In the genomic region with DNA sequence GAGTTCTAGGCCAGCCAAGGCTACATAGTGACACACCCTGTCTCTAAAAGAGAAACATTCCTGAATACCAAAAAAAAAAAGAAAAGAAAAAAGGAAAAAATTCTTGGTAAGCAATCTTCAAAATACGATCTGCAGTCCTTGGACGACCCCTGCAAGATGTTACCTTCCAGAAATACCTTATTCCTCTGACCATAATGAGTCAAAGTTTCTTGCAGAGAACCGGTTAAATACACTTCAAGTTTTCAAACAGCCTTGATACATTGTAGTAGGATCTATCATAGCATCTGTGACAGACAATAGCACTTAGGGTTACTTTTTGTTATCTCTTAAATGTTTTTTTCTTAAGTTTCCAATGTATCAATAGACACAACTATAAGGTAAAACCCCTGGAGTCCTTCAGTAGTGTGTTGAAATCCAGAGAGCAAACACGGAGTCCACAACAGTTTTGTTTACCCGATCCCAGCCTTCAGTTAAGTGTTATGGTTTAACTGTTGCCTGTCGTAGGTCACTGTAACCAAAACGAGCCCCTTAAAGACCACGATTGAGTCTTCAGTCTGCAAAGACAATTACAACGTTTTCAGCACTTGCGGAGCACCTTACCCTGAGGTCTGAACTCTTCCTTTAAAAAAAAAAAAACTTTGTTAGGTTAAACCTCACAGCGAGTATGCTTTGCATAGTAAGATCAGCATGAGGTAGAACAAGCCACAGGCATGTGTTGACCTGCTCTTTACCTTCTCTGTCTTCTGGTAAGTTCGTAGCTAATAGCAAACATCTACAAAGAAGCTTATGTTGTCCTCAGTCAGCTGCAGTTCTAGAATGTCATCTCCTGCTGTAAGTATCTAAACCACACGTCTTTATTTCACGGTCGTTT, we compare ENCODE assay signal across 8 mouse cellular contexts. TPM values are rescaled to one million over a fixed set of nuclear protein-coding genes. Genes with fewer than 3 reads are reported as not detected.
A peak's percentile ranks its signal among the peaks of the same experiment; 100 is the strongest.
DNase-seq lines count a peak whose midpoint lies in the region; ATAC-seq and TF ChIP-seq lines count a peak whose summit lies in the region.

No protein-coding gene starts in this region.

- peak overlapping the region; percentile 95 for H3K9ac ChIP-seq in intestine, embryonic 15.5 days

- H3K27ac ChIP-seq in embryonic facial prominence, embryonic 10.5 days (replicated peaks): peak overlapping the region; percentile 98
- peak overlapping the region; percentile 97 for H3K27ac ChIP-seq in intestine, embryonic 15.5 days
- H3K27ac ChIP-seq in olfactory bulb, adult 2 months (ENCODE audit: insufficient read depth, low read depth, low read length): peak overlapping the region; percentile 98

- no peak for ATAC-seq in intestine, embryonic 15.5 days

- no peak for TF ChIP-seq CTCF in lung, adult 2 months (IDR thresholded peaks at IDR 0.05; ENCODE audit: insufficient read depth, low read length)
- TF ChIP-seq CTCF in olfactory bulb, adult 2 months (IDR thresholded peaks at IDR 0.05; ENCODE audit: insufficient read depth, low read depth, low read length): no peak

- H3K27me3 ChIP-seq in embryonic facial prominence, embryonic 10.5 days (replicated peaks; ENCODE audit: low read depth, poor library complexity, severe bottlenecking): no peaks in the 10 kb centered on the region
- H3K27me3 ChIP-seq in intestine, embryonic 15.5 days (replicated peaks): no peaks in the 10 kb centered on the region

- peaks cover 6% of the 10 kb centered on the region; the same call in 1 of the 2 replicates for H3K36me3 ChIP-seq in embryonic facial prominence, embryonic 10.5 days (replicated peaks)
- no peaks in the 10 kb centered on the region for H3K36me3 ChIP-seq in intestine, embryonic 15.5 days

- no peaks in the 10 kb centered on the region for H3K9me3 ChIP-seq in embryonic facial prominence, embryonic 10.5 days
- H3K9me3 ChIP-seq in intestine, embryonic 15.5 days: no peaks in the 10 kb centered on the region

- peak overlapping the region; percentile 77 for H3K4me3 ChIP-seq in lung, adult 2 months (replicated peaks; ENCODE audit: extremely low read depth, low read depth, low read length)
- H3K4me3 ChIP-seq in embryonic facial prominence, embryonic 10.5 days: peak overlapping the region; percentile 92
- peak overlapping the region; percentile 88 for H3K4me3 ChIP-seq in intestine, embryonic 15.5 days (replicated peaks)
- peak overlapping the region; percentile 99 for H3K4me3 ChIP-seq in olfactory bulb, adult 2 months (ENCODE audit: insufficient read depth, low read depth, low read length)

- peaks cover 2% of the 10 kb centered on the region; the same call in 1 of the 2 replicates for H3K4me1 ChIP-seq in lung, adult 2 months (ENCODE audit: control insufficient read depth, insufficient read depth, low read length)
- peaks cover 12% of the 10 kb centered on the region for H3K4me1 ChIP-seq in embryonic facial prominence, embryonic 10.5 days
- H3K4me1 ChIP-seq in intestine, embryonic 15.5 days (replicated peaks): peaks cover 5% of the 10 kb centered on the region; the same call in 1 of the 2 replicates
- no peaks in the 10 kb centered on the region for H3K4me1 ChIP-seq in olfactory bulb, adult 2 months (ENCODE audit: control insufficient read depth, insufficient read depth, low read length)

- no peak for DNase-seq in lung, adult 2 months
- no peak for DNase-seq in lung, postnatal 4 days
- DNase-seq in embryonic facial prominence, embryonic 10.5 days (ENCODE audit: low spot score): no peak
- DNase-seq in layer of hippocampus, adult 11-12 months (ENCODE audit: low spot score): no peak
- no peak for DNase-seq in left cerebral cortex, adult 8-10 months (ENCODE audit: low spot score in 2 of 2)
- no peak for DNase-seq in lung, postnatal 36 days

- peak overlapping the region; percentile 77 for H3K4me2 ChIP-seq in intestine, embryonic 15.5 days (replicated peaks)

- 39% methylated on average over 15 of the region's 15 CpGs for WGBS in lung, adult 2 months
- 53% methylated on average over 15 of the region's 15 CpGs for WGBS in embryonic facial prominence, embryonic 10.5 days
- WGBS in intestine, embryonic 15.5 days: 32% methylated on average over 15 of the region's 15 CpGs
- WGBS in olfactory bulb, adult 2 months: 42% methylated on average over 15 of the region's 15 CpGs

- TF ChIP-seq POLR2A in lung, adult 2 months (IDR thresholded peaks at IDR 0.05; ENCODE audit: borderline replicate concordance, extremely low read depth, low read depth, low read length): no peak
- TF ChIP-seq POLR2A in olfactory bulb, adult 2 months (IDR thresholded peaks at IDR 0.05; ENCODE audit: insufficient read depth, low read depth, low read length): no peak

RNA-seq across cellular contexts. Expression of a gene that starts 0.8 kb away (rescaled TPM):
- 22.6 and 45.9 TPM in 2 replicates for polyA plus RNA-seq in lung, adult 2 months (2012; rRNA removed)
- polyA plus RNA-seq in embryonic facial prominence, embryonic 10.5 days (2016; fragmentation: Nextera tagmentation; extraction: Ambion mirVana): 32.6 and 32.7 TPM in 2 replicates
- 33.3 and 33.6 TPM in 2 replicates for polyA plus RNA-seq in intestine, embryonic 15.5 days (2015; fragmentation: Nextera tagmentation; extraction: Ambion mirVana)
- 60.4 and 66.7 TPM in 2 replicates for polyA plus RNA-seq in olfactory bulb, adult 2 months (2012; ENCODE audit: insufficient read depth, insufficient read length, low replicate concordance, missing spikeins)
- 10 to 100 TPM; 78.8 to 94.6 (median 80.7) TPM for total RNA-seq in left cerebral cortex, adult 8-10 months (2022)
